Mouse (Mus musculus) ovary, postnatal 14 days (tissue): ENCODE data around the gene Acat1.

Experiments
- DNase-seq: peaks from one replicate; pipeline ENCODE4 v3.0.0; 2022; ENCODE audit warnings: low spot score

Acat1 gene

DNA sequence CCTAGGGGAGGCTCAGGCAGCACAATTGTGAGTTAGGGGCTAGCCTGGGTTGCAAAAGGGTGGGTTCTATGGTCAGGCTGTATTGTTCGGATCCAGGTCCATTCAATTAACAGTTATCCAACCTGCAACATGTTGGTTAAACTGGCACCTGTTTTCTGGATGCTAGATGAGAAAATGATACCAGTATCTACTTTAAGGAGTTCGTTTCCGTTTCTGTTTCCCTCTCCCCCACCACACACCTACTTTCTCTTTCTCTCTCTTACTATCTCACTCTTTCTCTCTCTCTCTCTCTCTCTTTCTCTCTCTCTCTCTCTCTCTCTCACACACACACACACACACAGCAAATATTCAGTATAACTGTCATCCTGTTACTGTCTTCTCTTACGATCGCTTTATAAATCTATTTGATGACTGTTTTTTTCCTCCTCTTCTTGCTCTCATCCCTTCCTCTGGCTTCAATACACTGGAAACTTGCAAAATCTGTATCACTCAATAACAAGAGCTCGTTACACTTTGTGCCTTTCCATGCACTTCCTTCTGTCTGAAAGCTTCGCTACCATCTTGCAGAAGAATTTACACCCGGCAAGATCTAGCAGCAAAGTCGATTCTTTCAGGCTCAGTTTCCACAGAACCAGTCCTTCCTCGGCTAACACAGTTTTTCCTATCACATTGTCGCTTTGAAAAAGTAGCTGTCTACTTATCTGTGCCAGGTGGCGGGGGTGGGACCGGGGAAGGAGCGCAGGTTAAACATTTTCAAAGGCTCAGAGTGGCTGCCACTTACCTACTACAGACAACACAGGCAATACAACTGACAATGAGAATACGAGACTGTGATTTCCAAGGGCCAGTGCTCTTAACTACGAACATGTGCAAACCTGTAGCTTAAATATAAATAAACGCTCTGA is 74.5 kb downstream of the Acat1 start:
- no peak for DNase-seq
